Mouse (Mus musculus) heart, postnatal 0 days (tissue): ENCODE measurements around the gene Frem2.

Experiments
- CTCF ChIP-seq: IDR thresholded peaks from 2 replicates; pipeline ENCODE4 v1.5.1; 2016; ENCODE audit warnings: antibody characterized with exemption, control low read depth, low read depth
- EP300 ChIP-seq: IDR thresholded peaks from 2 replicates; pipeline ENCODE4 v1.6.1; 2016; ENCODE audit warnings: antibody characterized with exemption, low read depth

GRCm38 (mm10) chr3:53609851-53610250, 47.3 kb downstream of the Frem2 start:
- TF ChIP-seq EP300 = no peak
- no peak for TF ChIP-seq CTCF
